Mouse (Mus musculus) heart, postnatal 0 days (tissue): Measurements from ENCODE around the gene Ccdc194.

Experiments used
- CTCF ChIP-seq: IDR thresholded peaks from 2 replicates; pipeline ENCODE4 v1.5.1; 2016; ENCODE audit warnings: antibody characterized with exemption, control low read depth, low read depth
- EP300 ChIP-seq: IDR thresholded peaks from 2 replicates; pipeline ENCODE4 v1.6.1; 2016; ENCODE audit warnings: antibody characterized with exemption, low read depth

GRCm38 (mm10) chr8:71476099-71476940 lies 49.2 kb downstream of the Ccdc194 start:
- no peak; the same call in 1 of the 2 replicates for TF ChIP-seq CTCF
- no peak for TF ChIP-seq EP300
